Mouse (Mus musculus) lung, embryonic 15.5 days (tissue): ENCODE results near the gene Plxnc1. TPM values are rescaled to one million over a fixed set of nuclear protein-coding genes. Genes with fewer than 3 reads are reported as not detected.

Experiments
- ATAC-seq: fragments of 200-750 bp; cut with Nextera tagmentation; 2 replicates; pipeline ENCODE4 v1.8.0; 2017; ENCODE audit warnings: moderate number of reproducible peaks, borderline replicate concordance; ENCODE audit not compliant: low FRiP score, low TSS enrichment; ENCODE audit errors: extremely low read depth
- H3K27ac ChIP-seq: fragments of 300-500 bp; sonication (generic); 2 replicates; pipeline ENCODE4 v1.5.1; 2015; ENCODE audit warnings: moderate library complexity, mild to moderate bottlenecking, inconsistent platforms
- H3K27me3 ChIP-seq: fragments of 300-500 bp; sonication (generic); 2 replicates; pipeline ENCODE4 v1.6.1; 2015; ENCODE audit warnings: inconsistent platforms
- H3K36me3 ChIP-seq: fragments of 300-500 bp; sonication (generic); 2 replicates; pipeline ENCODE4 v1.6.1; 2015; ENCODE audit warnings: inconsistent platforms
- H3K4me1 ChIP-seq: fragments of 300-500 bp; sonication (generic); 2 replicates; pipeline ENCODE4 v1.6.1; 2015; ENCODE audit warnings: inconsistent platforms
- H3K4me2 ChIP-seq: fragments of 300-500 bp; sonication (generic); 2 replicates; pipeline ENCODE4 v1.6.1; 2015; ENCODE audit warnings: inconsistent platforms, mild to moderate bottlenecking, moderate library complexity
- H3K4me3 ChIP-seq: fragments of 300-500 bp; sonication (generic); 2 replicates; pipeline ENCODE4 v1.5.1; 2015; ENCODE audit warnings: mild to moderate bottlenecking, inconsistent platforms
- H3K9ac ChIP-seq: fragments of 300-500 bp; sonication (generic); 2 replicates; pipeline ENCODE4 v1.6.1; 2015; ENCODE audit warnings: inconsistent platforms
- H3K9me3 ChIP-seq: fragments of 300-500 bp; sonication (generic); 2 replicates; pipeline ENCODE4 v1.6.1; 2016; ENCODE audit warnings: inconsistent platforms
- WGBS: fragments of 180-500 bp; shearing (Covaris S2); methylation state at CpG from one replicate; pipeline ENCODE4 v1.1.7; 2015; 5-methylcytosine and 5-hydroxymethylcytosine counted together
- polyA plus RNA-seq: library from polyadenylated mRNA; unstranded; fragments of >200 nt; fragmentation: Nextera tagmentation; extraction: Ambion mirVana; gene quantifications from 2 replicates; pipeline ENCODE4 v1.2.1, GENCODE M21; 2015

The Plxnc1 gene
- polyA plus RNA-seq, 1 experiment from 2014 or later, result 7.1 TPM

DNA sequence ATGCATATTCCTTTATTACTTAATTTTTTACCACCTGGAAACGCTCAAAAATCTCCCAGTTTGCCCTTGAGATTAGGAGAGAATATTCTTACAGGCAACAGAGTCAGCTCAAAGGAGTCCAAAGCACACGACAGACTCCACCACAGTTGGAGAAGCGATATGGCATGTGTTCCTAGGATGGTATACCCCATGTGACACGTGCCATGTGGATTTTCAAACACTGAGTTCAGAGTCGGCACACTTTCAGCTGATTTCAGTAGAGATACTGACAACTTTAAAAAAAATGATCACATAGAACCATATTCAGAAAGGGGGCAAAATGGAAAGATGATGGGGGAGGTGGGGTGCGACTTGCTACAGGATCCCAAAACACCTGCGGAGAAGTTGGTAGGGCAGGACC lies 26.0 kb downstream of the Plxnc1 start:
- no peak for ATAC-seq
- no peaks in the 10 kb centered on the region for H3K9me3 ChIP-seq
- no peaks in the 10 kb centered on the region for H3K36me3 ChIP-seq
- WGBS, result 77% methylated on average over 7 of the region's 7 CpGs
- no peak overlapping the region for H3K4me2 ChIP-seq
- no peak overlapping the region for H3K4me3 ChIP-seq
- H3K27me3 ChIP-seq, result no peaks in the 10 kb centered on the region
- H3K27ac ChIP-seq, result no peak overlapping the region
- H3K9ac ChIP-seq, result no peak overlapping the region
- H3K4me1 ChIP-seq, result peaks cover 19% of the 10 kb centered on the region

DNA sequence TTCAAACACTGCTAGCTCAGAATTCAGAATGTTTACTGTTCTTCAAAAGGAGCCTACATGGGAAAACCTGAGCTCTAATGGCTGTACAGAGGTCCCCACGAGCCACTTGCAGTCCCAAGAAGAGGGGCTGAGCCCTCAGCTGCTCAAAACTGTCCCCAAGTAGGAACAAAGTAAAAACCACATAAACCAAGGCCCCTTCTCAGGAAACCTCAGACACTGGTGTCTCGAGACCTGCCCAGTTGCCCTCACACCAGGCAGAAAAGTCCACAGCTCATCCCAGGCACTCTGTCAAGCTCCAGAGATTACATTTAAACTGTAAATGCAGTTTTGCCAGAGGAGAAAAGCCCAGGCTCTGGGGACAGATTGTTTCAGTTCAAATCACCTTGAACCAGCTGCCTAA lies 26.6 kb downstream of the Plxnc1 start:
- H3K27ac ChIP-seq, result no peak overlapping the region
- H3K4me3 ChIP-seq, result no peak overlapping the region
- no peak overlapping the region for H3K9ac ChIP-seq
- H3K4me1 ChIP-seq, result peaks cover 14% of the 10 kb centered on the region
- no peak for ATAC-seq
- WGBS, result 43% methylated on average over 2 of the region's 2 CpGs
- no peaks in the 10 kb centered on the region for H3K27me3 ChIP-seq
- no peak overlapping the region for H3K4me2 ChIP-seq
- no peaks in the 10 kb centered on the region for H3K36me3 ChIP-seq
- no peaks in the 10 kb centered on the region for H3K9me3 ChIP-seq

DNA sequence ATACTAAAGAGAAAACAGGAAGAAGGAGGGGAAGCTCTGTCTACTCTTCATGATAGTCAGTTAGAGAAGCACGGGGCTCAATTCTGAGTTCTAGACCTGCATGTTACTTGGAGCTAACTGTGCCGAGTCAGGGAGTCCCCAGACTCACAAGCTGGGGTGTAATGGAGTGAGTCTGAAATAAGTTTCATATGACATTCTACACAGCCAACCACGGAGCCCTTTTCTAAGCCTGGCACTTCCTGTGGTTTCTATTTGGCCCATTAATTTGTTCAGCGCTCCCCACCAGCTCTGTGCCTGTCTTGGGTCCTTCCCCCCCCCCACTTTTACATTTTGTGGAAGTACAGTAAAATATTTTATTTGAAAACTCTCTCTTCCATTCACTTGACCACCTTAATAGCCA lies 27.3 kb downstream of the Plxnc1 start:
- Histone ChIP-seq H3K4me3 (no peak overlapping the region), H3K9ac (no peak overlapping the region), H3K36me3 (no peaks in the 10 kb centered on the region), H3K4me2 (no peak overlapping the region), H3K4me1 (peaks cover 11% of the 10 kb centered on the region), H3K27me3 (no peaks in the 10 kb centered on the region), H3K27ac (no peak overlapping the region), H3K9me3 (no peaks in the 10 kb centered on the region)
- ATAC-seq, result no peak
- WGBS, result 72% methylated on average over 4 of the region's 4 CpGs

DNA sequence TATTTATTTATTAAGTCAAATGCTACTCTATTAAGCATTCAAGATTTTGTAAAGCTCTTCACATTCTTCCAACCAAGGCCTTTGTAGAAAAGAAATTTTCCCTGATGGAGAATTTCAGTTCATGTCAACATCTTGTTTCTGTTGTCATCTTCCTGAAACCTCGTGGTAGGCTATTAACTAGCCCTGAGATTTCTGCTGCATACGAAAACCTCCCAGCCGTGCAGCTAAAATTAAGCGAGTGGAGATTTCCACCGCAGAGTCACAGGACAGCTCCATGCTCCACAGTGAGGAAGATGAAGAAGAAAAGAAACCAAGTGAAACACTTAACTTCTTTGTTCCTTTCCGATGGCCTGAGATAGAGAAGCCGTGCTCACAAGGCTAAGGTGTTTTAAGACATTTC lies 28.0 kb downstream of the Plxnc1 start:
- no peak for ATAC-seq
- Histone ChIP-seq H3K36me3 (no peaks in the 10 kb centered on the region), H3K4me2 (no peak overlapping the region), H3K4me1 (peaks cover 11% of the 10 kb centered on the region), H3K27ac (no peak overlapping the region), H3K27me3 (no peaks in the 10 kb centered on the region), H3K4me3 (no peak overlapping the region), H3K9ac (no peak overlapping the region), H3K9me3 (no peaks in the 10 kb centered on the region)
- WGBS, result 88% methylated on average over 7 of the region's 7 CpGs

DNA sequence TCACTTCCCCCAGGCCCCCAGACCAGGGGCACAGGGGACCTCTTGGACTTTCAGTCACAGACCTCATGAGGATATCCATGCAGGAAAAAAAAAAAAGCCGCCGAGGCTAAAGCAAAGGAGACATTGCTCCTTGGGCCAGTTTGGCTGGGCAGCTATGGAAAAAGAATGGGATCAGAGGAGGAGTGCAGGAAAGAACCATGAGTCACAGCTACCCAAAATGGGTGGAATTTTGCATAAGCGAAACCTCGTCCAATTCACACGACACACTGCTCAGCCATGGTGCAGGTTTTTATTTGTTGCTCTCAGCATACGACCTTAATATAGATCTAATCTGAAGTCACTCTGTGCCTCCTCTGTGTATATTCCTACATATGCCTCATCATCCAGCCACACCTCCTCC lies 28.9 kb downstream of the Plxnc1 start:
- H3K4me1 ChIP-seq, result peaks cover 11% of the 10 kb centered on the region
- no peak overlapping the region for H3K4me3 ChIP-seq
- no peak for ATAC-seq
- WGBS, result 92% methylated on average over 6 of the region's 6 CpGs
- no peaks in the 10 kb centered on the region for H3K36me3 ChIP-seq
- no peak overlapping the region for H3K9ac ChIP-seq
- no peak overlapping the region for H3K4me2 ChIP-seq
- no peaks in the 10 kb centered on the region for H3K27me3 ChIP-seq
- no peak overlapping the region for H3K27ac ChIP-seq
- no peaks in the 10 kb centered on the region for H3K9me3 ChIP-seq

DNA sequence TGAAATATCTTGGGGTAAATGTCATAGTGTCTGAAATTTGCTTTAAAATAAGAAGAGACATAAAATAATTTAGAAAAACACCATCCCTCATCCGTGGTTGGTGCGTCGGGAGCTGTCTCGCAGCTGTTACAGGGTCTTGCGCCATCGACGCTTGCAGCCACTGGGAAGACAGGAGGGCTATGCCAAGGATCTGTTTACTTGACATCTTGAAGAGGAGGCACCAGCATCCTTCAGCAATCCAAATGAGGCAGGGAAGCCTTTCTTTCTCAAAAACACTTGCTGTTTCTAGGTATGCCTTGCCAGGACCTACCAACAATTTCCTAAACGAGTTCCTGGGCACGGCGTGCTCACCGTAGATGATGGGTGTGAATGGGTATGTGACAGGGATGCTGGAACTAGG lies 30.6 kb downstream of the Plxnc1 start:
- Histone ChIP-seq H3K36me3 (no peaks in the 10 kb centered on the region), H3K27ac (no peak overlapping the region), H3K27me3 (no peaks in the 10 kb centered on the region), H3K4me2 (no peak overlapping the region), H3K9ac (no peak overlapping the region), H3K4me3 (no peak overlapping the region), H3K9me3 (no peaks in the 10 kb centered on the region), H3K4me1 (peaks cover 11% of the 10 kb centered on the region; the same call in 1 of the 2 replicates)
- no peak for ATAC-seq
- 61% methylated on average over 11 of the region's 11 CpGs for WGBS

DNA sequence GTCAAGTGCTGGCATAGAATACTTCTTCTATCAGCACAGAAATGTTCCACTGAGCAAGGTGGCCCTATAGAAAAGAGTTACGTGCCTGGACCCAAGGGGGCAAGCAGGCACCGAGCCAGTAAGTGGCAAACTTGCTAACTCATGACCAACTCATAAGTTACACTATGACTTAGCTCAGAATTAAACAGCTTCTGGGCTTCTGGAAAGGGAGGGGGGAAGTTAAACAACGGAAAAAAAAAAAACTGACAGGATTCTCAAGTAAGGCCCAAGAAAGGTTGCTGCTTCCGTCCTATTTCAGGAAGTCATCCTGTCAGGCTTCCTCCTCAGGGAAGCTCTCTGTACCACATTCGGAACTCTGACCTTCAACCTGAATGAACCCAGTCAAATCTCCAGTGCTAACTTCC lies 31.3 kb downstream of the Plxnc1 start:
- H3K27ac ChIP-seq, result peak overlapping the region; percentile 12; the same call in 1 of the 2 replicates
- H3K9ac ChIP-seq, result no peak overlapping the region
- no peaks in the 10 kb centered on the region for H3K27me3 ChIP-seq
- H3K9me3 ChIP-seq, result no peaks in the 10 kb centered on the region
- no peak overlapping the region for H3K4me3 ChIP-seq
- WGBS, result 60% methylated on average over 5 of the region's 5 CpGs
- no peak for ATAC-seq
- no peak overlapping the region for H3K4me2 ChIP-seq
- H3K36me3 ChIP-seq, result no peaks in the 10 kb centered on the region
- H3K4me1 ChIP-seq, result peaks cover 11% of the 10 kb centered on the region; the same call in 1 of the 2 replicates

DNA sequence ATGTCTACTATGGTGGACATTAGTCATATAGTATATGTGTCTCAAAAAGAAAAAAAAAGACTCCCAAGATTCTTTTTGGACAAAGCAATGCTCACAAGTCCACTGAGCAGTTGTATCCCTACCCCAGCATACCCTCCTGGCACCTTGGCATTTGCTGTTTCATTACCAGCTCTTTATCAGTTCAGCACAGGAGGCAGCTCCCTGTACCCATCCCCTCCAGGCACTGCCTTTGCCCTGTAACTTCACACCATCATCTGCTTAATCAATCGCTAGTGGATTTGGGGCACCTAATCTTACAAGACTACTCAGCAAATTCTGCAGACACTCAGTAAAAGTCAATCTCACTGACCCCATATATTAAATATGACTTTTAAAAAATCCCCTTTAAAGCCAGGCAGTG lies 32.1 kb downstream of the Plxnc1 start:
- Histone ChIP-seq H3K4me2 (no peak overlapping the region), H3K9me3 (no peaks in the 10 kb centered on the region), H3K27ac (no peak overlapping the region), H3K27me3 (no peaks in the 10 kb centered on the region), H3K9ac (no peak overlapping the region), H3K36me3 (no peaks in the 10 kb centered on the region), H3K4me3 (no peak overlapping the region), H3K4me1 (peaks cover 7% of the 10 kb centered on the region; the same call in 1 of the 2 replicates)
- 96% methylated on average over 1 of the region's 1 CpGs for WGBS
- ATAC-seq, result peak; percentile 69; the same call in 1 of the 2 replicates

DNA sequence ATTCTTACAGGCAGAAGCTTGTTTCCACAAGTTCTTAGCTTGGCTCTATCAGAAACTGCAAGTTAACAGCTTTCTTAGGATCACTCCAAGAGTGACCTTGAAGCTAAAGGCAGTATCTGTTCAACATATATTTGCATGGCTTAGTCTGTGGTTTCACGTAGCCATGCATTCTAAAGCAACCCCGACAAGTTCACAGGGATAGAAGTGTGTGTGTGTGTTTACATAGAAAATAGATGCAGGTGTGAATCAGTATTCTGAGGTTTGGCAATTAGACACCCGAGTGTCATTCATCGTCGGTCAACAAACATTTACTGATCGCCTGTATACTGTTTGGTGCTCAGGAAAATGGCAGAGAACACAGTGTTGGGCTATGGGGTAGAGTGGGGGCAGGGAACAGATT lies 33.5 kb downstream of the Plxnc1 start:
- Histone ChIP-seq H3K9me3 (no peaks in the 10 kb centered on the region), H3K4me2 (no peak overlapping the region), H3K36me3 (no peaks in the 10 kb centered on the region), H3K9ac (no peak overlapping the region), H3K27ac (no peak overlapping the region), H3K27me3 (no peaks in the 10 kb centered on the region), H3K4me3 (no peak overlapping the region), H3K4me1 (peaks cover 7% of the 10 kb centered on the region; the same call in 1 of the 2 replicates)
- ATAC-seq, result no peak
- WGBS, result 88% methylated on average over 6 of the region's 6 CpGs

DNA sequence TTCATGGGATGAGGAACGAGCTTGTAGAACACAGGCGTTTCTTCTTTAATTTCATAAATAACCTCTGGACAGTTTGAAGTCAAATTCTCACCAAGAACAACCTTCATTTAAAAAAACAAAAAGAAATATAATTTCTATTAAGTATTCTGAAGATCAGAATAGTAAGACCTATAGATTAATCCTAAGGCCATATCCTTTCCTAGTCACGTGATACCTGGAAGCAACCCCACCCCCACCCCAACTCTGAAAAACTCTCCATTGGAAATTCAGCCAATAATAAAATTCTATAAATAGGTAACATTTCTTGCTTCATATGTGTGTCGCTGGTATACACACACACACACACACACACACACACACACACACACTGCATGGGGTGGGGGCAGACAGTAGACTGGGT lies 34.1 kb downstream of the Plxnc1 start:
- WGBS, result 85% methylated on average over 4 of the region's 4 CpGs
- H3K27ac ChIP-seq, result no peak overlapping the region
- no peak overlapping the region for H3K4me2 ChIP-seq
- H3K4me3 ChIP-seq, result no peak overlapping the region
- no peaks in the 10 kb centered on the region for H3K27me3 ChIP-seq
- ATAC-seq, result no peak
- peaks cover 7% of the 10 kb centered on the region; the same call in 1 of the 2 replicates for H3K4me1 ChIP-seq
- H3K36me3 ChIP-seq, result no peaks in the 10 kb centered on the region
- no peaks in the 10 kb centered on the region for H3K9me3 ChIP-seq
- no peak overlapping the region for H3K9ac ChIP-seq

DNA sequence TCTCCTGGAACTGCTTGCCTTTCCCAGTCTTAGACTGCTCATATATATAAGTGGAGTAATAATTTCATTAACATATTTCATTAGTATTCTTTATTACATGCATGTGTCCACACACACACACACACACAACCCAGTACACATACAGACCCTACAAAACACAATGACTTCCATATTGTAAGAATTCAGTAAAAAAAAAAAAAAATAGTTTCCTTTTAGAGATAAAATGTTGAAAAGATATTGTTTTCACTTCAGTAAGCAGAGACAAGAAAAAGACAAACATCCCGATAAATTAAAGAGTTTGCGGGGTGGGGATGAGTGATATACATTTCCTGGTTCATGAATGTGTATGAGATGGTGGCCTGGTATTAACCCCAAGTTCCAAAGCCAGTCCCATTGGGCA lies 34.8 kb downstream of the Plxnc1 start:
- H3K27me3 ChIP-seq, result no peaks in the 10 kb centered on the region

DNA sequence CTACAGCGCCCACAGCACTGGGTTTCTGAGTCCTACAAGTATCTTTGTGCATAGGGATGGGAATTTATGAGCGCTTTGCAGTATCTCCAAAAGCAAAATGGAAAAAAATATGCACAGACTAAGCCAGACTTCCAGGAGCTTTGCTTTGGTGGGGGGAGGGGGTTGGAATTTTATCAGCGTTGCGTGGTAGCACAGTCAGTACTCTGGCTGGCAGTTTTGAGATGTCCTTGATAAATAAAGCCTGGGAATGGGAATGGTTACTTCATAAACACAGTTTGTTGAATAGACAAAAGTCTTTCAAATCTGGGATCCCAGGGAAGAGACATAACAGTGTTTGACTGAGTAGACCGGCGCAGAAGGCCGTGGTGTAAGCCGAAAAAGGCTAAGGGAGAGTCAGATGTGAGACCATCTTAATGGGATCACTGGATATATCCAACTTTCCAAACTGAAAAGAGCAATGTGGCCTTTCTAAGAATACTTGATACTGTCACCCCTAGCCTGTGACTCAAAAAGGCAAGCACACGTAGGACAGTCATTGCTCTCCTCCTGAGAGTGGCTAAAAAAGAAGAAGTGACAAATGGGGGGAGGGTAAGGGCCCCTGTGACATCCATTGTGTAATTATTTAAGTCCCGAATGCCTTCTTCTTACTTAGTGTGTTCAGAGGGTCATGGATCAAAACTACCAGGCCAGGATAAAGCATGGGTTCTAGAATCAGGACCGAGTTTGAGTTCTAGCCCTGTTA lies 35.5 kb downstream of the Plxnc1 start:
- ATAC-seq, result no peak
- WGBS, result 79% methylated on average over 11 of the region's 11 CpGs
- H3K27ac ChIP-seq, result no peak overlapping the region
- no peaks in the 10 kb centered on the region for H3K9me3 ChIP-seq
- peaks cover 4% of the 10 kb centered on the region; the same call in 1 of the 2 replicates for H3K4me1 ChIP-seq
- H3K4me3 ChIP-seq, result no peak overlapping the region
- H3K27me3 ChIP-seq, result no peaks in the 10 kb centered on the region
- no peak overlapping the region for H3K9ac ChIP-seq
- H3K36me3 ChIP-seq, result no peaks in the 10 kb centered on the region
- no peak overlapping the region for H3K4me2 ChIP-seq

More for the DNA sequence above, 34.8 kb downstream of the Plxnc1 start:
- Histone ChIP-seq H3K4me1 (peaks cover 7% of the 10 kb centered on the region; the same call in 1 of the 2 replicates), H3K9me3 (no peaks in the 10 kb centered on the region), H3K27ac (no peak overlapping the region), H3K4me2 (no peak overlapping the region), H3K36me3 (no peaks in the 10 kb centered on the region), H3K9ac (no peak overlapping the region), H3K4me3 (no peak overlapping the region)
- WGBS, result 90% methylated on average over 2 of the region's 2 CpGs
- ATAC-seq, result no peak
